Mouse (Mus musculus) MN1 (cell line): Measurements from ENCODE around the gene Sebox.
"Not testable (repeated sequence)": the region's sequence is repeated elsewhere in the genome, so short reads cannot be mapped to it uniquely, and the experiment has no call there.

ENCODE experiments used
- DNase-seq: peaks from one replicate; pipeline ENCODE4 v3.0.0-alpha.2; 2016; ENCODE audit warnings: low spot score

Sebox gene

GRCm38 (mm10) chr11:78497544-78498522 is 5.4 kb upstream of the Sebox start, which contains the start of gene Sarm1:
Sarm1 (minus strand) TSS chr11:78497754.
- DNase-seq, result peak; percentile 97

GRCm38 (mm10) chr11:78499004-78499403 is 4.2 kb upstream of the Sebox start, which contains the start of gene Vtn:
Vtn (plus strand) TSS chr11:78499091.
- DNase-seq, result no peak

DNA sequence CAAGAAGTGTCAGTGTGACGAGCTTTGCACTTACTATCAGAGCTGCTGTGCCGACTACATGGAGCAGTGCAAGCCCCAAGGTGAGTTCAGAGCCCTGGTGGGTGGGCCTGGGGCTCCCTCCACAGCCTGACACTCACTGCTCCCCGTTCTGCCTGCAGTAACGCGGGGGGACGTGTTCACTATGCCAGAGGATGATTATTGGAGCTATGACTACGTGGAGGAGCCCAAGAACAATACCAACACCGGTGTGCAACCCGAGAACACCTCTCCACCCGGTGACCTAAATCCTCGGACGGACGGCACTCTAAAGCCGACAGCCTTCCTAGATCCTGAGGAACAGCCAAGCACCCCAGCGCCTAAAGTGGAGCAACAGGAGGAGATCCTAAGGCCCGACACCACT is 3.7 kb upstream of the Sebox start:
- DNase-seq, result no peak

DNA sequence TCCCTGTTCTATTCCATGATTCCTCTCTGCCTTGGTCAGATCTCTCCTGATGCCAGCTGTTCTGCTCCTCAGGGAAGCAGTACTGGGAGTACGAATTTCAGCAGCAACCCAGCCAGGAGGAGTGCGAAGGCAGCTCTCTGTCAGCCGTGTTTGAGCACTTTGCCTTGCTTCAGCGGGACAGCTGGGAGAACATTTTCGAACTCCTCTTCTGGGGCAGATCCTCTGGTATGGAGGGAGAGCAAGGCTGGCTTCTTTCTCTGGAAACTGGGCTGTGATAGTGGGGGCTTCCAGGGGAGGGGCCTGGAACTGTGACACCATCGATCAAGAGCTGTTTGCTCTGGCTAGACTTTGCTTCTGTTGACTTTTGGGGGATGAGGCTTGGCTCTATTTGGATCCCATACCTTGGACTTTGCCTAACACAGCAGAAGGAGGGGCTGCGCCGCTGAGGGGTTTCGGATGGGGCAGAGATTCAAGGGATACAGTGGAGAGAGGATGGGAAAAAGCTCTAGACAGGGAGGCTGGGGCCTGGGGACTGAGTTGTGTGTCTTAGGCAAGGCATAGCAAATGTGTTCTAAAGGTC is 2.5 kb upstream of the Sebox start:
- DNase-seq, result no peak

- no peak for DNase-seq
These were observed 1.7 kb upstream of the Sebox start for GRCm38 (mm10) chr11:78501529-78501928.

- no peak for DNase-seq
These were observed 2.2 kb downstream of the Sebox start for GRCm38 (mm10) chr11:78505430-78505829.

- peak; percentile 35 for DNase-seq
These were observed 5.9 kb downstream of the Sebox start for GRCm38 (mm10) chr11:78509148-78509547.

DNA sequence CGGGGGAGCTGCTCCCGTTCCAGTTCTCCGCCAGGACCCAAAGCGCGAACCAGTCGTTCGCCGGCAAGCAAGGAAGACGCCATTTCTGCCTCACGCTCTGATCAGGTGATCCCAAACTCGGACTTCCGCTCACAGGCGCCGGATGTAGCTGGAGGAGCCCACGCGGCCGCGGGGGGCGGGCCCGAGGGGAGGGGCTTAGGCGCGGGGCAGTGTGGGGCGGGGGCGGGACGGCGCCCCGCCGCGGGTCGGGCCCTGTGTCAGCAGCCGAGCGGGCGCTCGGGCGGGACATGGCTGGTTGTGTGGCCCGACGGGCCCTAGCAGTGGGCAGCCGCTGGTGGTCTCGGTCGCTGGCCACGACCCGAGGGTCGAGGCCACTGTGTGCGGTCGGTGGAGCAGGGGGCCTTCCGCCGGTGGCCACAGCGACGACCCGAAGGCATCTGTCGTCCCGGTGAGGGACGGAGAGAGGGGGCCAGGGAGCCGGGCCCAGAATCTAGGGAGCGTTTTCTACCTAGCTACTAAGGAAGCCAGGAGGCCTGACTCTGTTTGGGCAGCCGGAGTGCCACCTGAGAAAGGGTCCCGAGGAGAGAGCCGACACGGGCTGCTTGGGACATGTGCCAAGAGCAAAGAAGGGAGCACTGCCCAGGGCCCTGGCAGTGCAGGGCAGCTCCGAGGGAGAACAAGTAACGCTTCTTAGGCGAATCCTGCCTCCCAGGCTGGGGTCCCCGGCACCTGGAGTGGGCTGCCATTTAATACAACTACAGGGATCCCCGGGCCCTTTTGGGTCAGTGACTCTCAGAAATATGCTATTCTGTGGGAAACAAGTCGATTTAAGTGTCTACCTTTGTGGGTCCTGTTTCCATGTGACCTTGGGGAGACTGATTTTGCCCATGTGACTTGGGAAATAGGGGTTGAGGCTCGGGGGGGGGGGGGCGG is 9.0 kb downstream of the Sebox start, which contains the start of the genes Tmem199 and Poldip2:
Tmem199 (minus strand) TSS at position 148 of the 933 bp plus-strand sequence.
Poldip2 (plus strand) TSS at position 169 of the 933 bp plus-strand sequence.
- peak; percentile 94 for DNase-seq

DNA sequence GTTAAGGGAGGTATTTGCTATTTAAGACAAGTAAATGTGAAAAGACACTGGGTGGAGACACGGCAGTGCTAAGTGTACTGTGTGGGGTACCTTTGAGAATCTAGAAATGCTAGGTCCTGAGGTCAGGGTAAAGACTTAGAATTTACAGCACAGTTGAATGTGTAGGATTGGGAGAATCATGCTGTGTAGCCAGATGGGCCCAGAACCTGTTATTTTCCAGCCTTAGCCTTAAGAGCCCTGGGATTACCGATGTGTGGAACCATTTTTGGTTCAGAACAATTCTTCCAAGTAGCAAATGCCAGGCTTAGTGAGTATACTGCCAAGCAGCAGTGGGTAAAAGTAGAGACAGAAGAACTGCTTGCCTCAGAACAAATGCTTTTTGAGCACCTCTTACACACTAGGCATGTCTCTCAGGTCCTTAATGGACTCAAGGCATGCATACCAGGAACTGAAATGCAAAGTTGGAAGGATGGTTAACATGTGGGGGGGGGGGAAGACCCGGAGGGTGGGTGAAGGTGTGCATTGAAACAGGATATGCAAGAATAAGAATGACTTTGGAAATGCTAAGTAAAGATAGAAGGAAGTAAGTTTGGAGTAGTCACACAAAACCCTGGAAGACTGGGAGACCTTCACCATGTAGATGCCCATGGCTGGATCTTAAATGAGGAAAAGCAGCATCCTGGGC is 10.0 kb downstream of the Sebox start:
- DNase-seq, result no peak

GRCm38 (mm10) chr11:78515549-78516325 is 12.5 kb downstream of the Sebox start:
- DNase-seq, result no peak

- no peak for DNase-seq
These were observed 15.7 kb downstream of the Sebox start for GRCm38 (mm10) chr11:78518931-78519330.

- no peak for DNase-seq
These were observed 18.6 kb downstream of the Sebox start for GRCm38 (mm10) chr11:78521880-78522279.

GRCm38 (mm10) chr11:78522481-78522997 is 19.3 kb downstream of the Sebox start:
- DNase-seq, result peak; percentile 46

DNA sequence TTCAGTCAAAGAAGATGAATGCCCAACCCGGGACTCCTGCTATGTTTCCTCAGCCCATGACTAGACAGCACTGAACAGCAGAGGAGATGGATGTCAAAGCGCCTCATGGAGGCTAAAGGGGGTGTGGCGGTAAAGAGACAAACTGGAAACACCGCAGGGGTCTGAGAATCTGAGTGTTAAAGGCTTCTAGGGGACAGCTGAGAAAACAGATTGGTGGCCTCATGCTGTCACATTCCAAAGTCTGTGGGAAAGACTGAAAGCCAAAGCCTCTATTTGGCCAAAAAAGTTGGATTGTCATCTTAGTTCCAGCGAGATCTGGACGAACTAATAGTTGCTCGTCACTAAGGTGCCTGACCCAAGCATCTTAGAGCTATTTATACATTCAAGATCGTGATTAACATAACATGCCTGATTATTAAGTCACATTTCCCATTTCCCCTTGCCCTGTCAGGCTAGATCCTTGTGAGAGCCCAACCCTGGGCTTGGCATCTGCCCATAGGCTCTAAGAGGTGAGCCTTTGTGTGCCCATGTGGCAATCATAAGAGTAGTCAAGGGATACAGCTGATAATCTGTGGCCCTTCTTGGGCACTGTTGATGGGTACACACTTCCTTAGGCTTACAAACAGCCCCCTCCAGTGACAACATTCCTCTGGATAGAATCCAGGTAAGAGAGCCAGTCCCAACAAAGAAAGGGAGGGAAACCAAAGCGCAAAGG is 20.2 kb downstream of the Sebox start:
- no peak for DNase-seq

DNA sequence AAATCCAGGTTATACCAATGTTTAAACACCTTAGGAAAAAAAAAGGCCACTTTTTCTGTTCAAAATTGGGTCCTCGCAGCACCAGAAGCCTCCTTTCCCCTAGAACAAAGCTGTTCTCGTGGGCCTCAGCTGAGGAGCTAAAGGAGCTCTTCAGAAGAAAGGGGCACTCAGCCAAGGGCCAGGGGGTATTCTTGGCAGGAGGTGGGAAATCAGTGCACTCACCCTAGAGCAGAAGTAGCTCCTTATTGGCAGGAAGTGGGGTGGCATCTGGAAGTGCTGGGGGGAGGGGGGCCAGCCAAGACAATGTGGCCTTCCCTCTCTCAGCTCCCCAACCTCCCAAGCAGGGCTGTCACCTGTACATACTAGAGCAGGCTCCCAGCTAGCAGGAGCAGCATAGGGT is 21.6 kb downstream of the Sebox start:
- DNase-seq, result no peak

- no peak for DNase-seq
These were observed 25.5 kb downstream of the Sebox start for GRCm38 (mm10) chr11:78528714-78529113.

GRCm38 (mm10) chr11:78530001-78530400 is 26.8 kb downstream of the Sebox start:
- DNase-seq, result no peak

DNA sequence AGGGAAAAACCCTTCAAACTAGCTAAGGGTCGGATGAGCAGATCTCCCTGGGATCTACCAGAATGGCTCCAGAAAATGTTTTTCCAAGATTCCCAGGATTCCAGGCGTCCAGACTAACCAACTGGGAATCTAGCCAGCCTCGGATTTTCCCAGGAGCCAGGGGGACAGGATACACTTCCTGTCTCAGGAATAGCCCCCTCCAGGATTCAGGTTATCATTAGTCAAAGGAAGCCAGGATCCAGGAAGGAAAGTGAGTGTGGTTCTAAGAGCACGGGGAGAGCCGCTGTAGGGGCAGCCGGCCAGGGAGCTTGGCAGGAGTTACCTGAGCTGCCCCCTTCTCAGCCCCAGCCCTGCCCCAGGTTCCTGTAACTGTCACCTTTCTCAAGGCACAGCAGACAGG is 27.8 kb downstream of the Sebox start:
- no peak for DNase-seq

DNA sequence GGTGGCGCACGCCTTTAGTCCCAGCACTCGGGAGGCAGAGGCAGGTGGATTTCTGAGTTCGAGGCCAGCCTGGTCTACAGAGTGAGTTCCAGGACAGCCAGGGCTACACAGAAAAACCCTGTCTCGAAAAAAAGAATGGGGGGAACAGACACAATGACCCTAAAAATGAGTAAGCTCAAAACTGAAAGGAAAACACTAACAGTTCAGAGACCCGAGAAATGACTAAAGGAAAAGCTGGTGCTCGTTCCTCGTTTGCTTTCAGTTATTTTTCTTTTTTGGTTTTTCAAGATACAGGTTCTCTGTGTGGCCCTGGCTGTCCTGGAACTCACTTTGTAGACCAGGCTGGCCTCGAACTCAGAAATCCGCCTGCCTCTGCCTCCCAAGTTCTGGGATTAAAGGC is 28.3 kb downstream of the Sebox start:
- DNase-seq, result not testable (repeated sequence)

DNA sequence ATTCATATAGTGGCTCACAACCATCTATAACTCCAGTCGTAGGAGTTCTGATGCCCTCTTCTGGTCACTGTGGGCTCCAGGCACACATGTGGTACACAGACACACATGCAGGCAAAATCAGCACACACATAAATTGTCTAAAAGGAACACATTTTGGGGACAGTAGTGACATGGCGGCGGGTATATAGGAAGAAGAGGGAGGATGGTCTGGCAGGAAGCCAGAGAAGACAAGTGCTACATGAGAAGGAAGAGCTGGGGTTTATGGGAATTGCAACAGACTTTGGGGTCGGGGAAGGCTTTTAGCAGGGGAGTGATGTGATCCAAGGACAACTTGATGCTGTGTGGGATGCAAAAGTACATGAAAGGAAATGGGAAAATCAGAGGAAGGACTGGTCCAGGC is 31.3 kb downstream of the Sebox start:
- no peak for DNase-seq
